Mouse (Mus musculus) kidney, adult 2 months (tissue): ENCODE data around the gene Nin.

ENCODE experiments used
- CTCF ChIP-seq: fragments of 200-500 bp; conservative IDR thresholded peaks from 2 replicates; pipeline ENCODE4 v1.5.1; 2011; ENCODE audit warnings: low read depth, mild to moderate bottlenecking, control low read depth, low read length, moderate library complexity, mixed read lengths; ENCODE audit not compliant: insufficient read depth, insufficient read length
- POLR2A ChIP-seq: fragments of 200-500 bp; IDR thresholded peaks from one replicate; pipeline ENCODE4 v1.6.1; 2011; ENCODE audit warnings: low read depth, low read length, control low read depth

DNA sequence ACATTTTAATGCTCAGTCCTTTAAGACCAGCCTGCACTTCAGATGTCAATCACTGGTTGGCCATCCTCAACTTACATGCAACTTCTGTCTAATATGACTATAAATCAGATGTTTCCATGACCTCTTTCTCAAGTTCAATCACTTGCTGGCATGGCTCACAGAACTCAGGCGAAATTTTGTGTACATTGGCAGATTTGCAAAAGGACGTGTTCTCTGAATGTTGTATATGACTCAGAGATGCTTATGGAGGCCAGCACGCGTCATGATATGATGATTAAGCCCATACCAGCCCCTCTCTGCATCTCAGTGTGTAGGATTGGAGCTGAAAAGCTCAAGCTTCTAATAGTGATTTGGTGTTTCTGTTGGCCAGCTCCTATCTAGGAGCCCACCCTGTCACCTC lies 13.1 kb upstream of the Nin start:
- TF ChIP-seq CTCF (no peak), POLR2A (no peak)
